Mouse (Mus musculus): ENCODE results near the gene Fn1. TPM values are rescaled to one million over a fixed set of nuclear protein-coding genes. Genes with fewer than 3 reads are reported as not detected.

Gene Fn1
- polyA plus RNA-seq, 1 experiment from 2014 or later, result 141 TPM

DNA sequence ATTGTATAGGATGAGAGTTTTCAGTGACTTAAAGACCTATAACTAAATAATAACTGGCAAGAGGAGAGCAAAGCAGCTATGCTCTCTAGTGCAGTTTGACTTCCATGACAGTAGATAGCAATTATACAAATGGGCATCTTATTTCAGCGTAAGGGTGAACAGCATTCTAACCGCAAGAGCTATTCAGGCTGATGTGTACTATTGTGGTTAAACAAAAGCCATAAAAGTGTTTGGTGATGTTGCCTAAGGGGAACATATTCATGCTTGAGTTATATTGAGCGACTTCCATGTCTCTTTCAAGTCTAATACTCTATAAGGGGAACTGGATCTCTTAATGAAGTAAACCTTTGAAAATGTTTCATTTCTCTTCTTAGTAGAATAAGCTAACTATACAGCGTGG lies 21.3 kb upstream of the Fn1 start:
- Histone ChIP-seq H3K9me3 (no peaks in the 10 kb centered on the region), H3K9ac (no peak overlapping the region), H3K27ac (no peak overlapping the region), H3K36me3 (no peaks in the 10 kb centered on the region), H3K4me1 (no peaks in the 10 kb centered on the region), H3K4me2 (no peak overlapping the region), H3K27me3 (no peaks in the 10 kb centered on the region), H3K4me3 (no peak overlapping the region)
- 85% methylated on average over 4 of the region's 4 CpGs for WGBS
- no peak for ATAC-seq (ENCODE audit: borderline replicate concordance, extremely low read depth, low FRiP score, low TSS enrichment)

DNA sequence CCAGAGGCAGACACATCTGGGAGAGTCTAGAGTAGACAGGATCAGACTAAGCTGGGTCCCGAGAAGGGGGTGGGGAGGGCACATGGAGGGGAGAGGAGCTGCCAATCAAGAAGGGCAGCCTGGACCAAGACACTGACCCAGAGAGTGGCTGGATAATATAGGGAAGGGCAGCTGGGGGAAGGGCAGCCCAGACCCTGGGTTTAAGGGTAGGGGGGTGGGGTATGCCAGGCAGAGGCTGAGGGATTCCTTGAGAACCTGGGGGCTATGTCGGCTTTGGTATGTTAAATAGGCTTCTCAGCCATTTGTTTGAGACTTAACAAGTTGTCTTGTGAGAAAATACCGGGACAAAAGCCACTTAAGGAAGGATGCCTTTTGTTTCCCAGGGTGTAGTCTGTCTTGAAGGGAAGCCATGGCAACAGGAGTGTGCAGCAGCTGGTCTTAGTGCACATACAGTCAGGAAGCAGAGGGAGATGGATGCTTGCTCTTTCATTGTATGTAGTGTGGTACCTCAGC lies 20.5 kb upstream of the Fn1 start:
- 3% methylated on average over 3 of the region's 3 CpGs for WGBS
- H3K27ac ChIP-seq, result no peak overlapping the region
- H3K4me1 ChIP-seq, result no peaks in the 10 kb centered on the region
- no peaks in the 10 kb centered on the region for H3K27me3 ChIP-seq
- no peak for ATAC-seq (ENCODE audit: borderline replicate concordance, extremely low read depth, low FRiP score, low TSS enrichment)
- H3K4me3 ChIP-seq, result no peak overlapping the region
- no peak overlapping the region for H3K4me2 ChIP-seq
- H3K9ac ChIP-seq, result no peak overlapping the region
- H3K9me3 ChIP-seq, result no peaks in the 10 kb centered on the region
- H3K36me3 ChIP-seq, result no peaks in the 10 kb centered on the region

DNA sequence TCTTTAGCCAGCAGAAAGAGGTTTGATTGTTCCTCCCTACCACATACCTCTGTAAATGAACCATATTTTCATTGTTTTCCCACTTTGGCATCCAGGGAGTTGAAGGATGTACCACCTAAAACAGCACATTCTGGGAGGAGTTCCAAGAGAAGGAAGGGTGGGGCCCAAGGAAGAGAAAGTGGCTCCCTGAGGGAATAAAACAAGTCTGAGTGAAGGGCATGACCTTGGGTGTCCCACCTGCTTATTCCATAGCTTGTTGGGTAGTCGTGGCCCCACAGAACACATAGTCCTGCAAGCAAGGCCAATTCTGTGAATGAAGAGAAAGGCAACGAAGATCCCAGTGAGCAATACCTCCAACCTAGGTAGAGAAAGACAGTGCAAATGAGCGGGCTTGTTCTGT lies 19.3 kb upstream of the Fn1 start:
- no peak overlapping the region for H3K27ac ChIP-seq
- no peaks in the 10 kb centered on the region for H3K27me3 ChIP-seq
- 81% methylated on average over 3 of the region's 3 CpGs for WGBS
- H3K9me3 ChIP-seq, result no peaks in the 10 kb centered on the region
- H3K4me1 ChIP-seq, result no peaks in the 10 kb centered on the region
- ATAC-seq (ENCODE audit: borderline replicate concordance, extremely low read depth, low FRiP score, low TSS enrichment), result no peak
- no peaks in the 10 kb centered on the region for H3K36me3 ChIP-seq
- H3K4me3 ChIP-seq, result no peak overlapping the region
- H3K4me2 ChIP-seq, result no peak overlapping the region
- no peak overlapping the region for H3K9ac ChIP-seq

GRCm38 (mm10) chr1:71663242-71663641 lies 10.2 kb upstream of the Fn1 start:
- Histone ChIP-seq H3K27me3 (no peaks in the 10 kb centered on the region), H3K4me3 (no peak overlapping the region), H3K4me1 (no peaks in the 10 kb centered on the region), H3K9ac (no peak overlapping the region), H3K9me3 (no peaks in the 10 kb centered on the region), H3K27ac (no peak overlapping the region), H3K4me2 (no peak overlapping the region), H3K36me3 (no peaks in the 10 kb centered on the region)
- ATAC-seq (ENCODE audit: borderline replicate concordance, extremely low read depth, low FRiP score, low TSS enrichment), result peak; percentile 64; the same call in 1 of the 2 replicates
- WGBS, result 63% methylated on average over 6 of the region's 6 CpGs

GRCm38 (mm10) chr1:71658632-71659031 lies 5.6 kb upstream of the Fn1 start:
- ATAC-seq (ENCODE audit: borderline replicate concordance, extremely low read depth, low FRiP score, low TSS enrichment), result no peak
- H3K9ac ChIP-seq, result no peak overlapping the region
- H3K4me3 ChIP-seq, result no peak overlapping the region
- H3K27me3 ChIP-seq, result no peaks in the 10 kb centered on the region
- H3K27ac ChIP-seq, result no peak overlapping the region
- H3K4me1 ChIP-seq, result peaks cover 2% of the 10 kb centered on the region; the same call in 1 of the 2 replicates
- H3K4me2 ChIP-seq, result no peak overlapping the region
- H3K36me3 ChIP-seq, result no peaks in the 10 kb centered on the region
- H3K9me3 ChIP-seq, result no peaks in the 10 kb centered on the region
- WGBS, result 65% methylated on average over 6 of the region's 6 CpGs

GRCm38 (mm10) chr1:71656309-71656708 lies 3.3 kb upstream of the Fn1 start:
- WGBS, result 38% methylated on average over 6 of the region's 6 CpGs
- Histone ChIP-seq H3K9me3 (no peaks in the 10 kb centered on the region), H3K27me3 (no peaks in the 10 kb centered on the region), H3K4me3 (no peak overlapping the region), H3K4me2 (no peak overlapping the region), H3K27ac (no peak overlapping the region), H3K36me3 (no peaks in the 10 kb centered on the region), H3K9ac (no peak overlapping the region), H3K4me1 (peaks cover 5% of the 10 kb centered on the region)
- ATAC-seq (ENCODE audit: borderline replicate concordance, extremely low read depth, low FRiP score, low TSS enrichment), result no peak

DNA sequence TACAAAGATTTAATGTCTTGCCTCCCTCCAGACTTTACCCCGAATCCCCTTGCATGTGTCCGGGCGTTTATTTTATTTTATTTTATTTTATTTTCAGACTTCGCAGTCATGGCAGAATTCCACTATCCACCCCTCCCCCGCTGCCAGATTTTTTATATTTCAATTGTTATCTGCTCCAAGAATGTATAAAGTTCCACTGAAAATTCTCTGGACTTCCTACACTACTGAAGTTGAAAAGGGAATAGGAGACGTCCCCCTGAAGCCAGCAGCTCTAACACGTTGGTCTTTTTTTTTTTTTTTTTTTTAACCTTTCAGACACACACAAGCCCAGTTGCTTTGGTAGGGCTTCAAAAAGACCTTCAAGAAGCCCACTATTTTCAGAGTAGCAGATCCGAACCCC lies 1.2 kb upstream of the Fn1 start:
- Histone ChIP-seq H3K36me3 (peaks cover 9% of the 10 kb centered on the region), H3K27me3 (no peaks in the 10 kb centered on the region), H3K27ac (peak overlapping the region; percentile 97), H3K4me3 (peak overlapping the region; percentile 70), H3K4me1 (peaks cover 20% of the 10 kb centered on the region), H3K4me2 (peak overlapping the region; percentile 93), H3K9ac (peak overlapping the region; percentile 79), H3K9me3 (no peaks in the 10 kb centered on the region)
- no peak for ATAC-seq (ENCODE audit: borderline replicate concordance, extremely low read depth, low FRiP score, low TSS enrichment)
- WGBS, result 15% methylated on average over 8 of the region's 8 CpGs

GRCm38 (mm10) chr1:71653400-71654159 lies 580 bp upstream of the Fn1 start:
- Histone ChIP-seq H3K4me1 (peaks cover 20% of the 10 kb centered on the region), H3K9me3 (no peaks in the 10 kb centered on the region), H3K9ac (peak overlapping the region; percentile 79), H3K27ac (peak overlapping the region; percentile 97), H3K4me3 (peak overlapping the region; percentile 70), H3K27me3 (no peaks in the 10 kb centered on the region), H3K4me2 (peak overlapping the region; percentile 93), H3K36me3 (peaks cover 13% of the 10 kb centered on the region)
- WGBS, result under 1% methylated on average over 24 of the region's 24 CpGs
- peak; percentile 28 for ATAC-seq (ENCODE audit: borderline replicate concordance, extremely low read depth, low FRiP score, low TSS enrichment)

- Histone ChIP-seq H3K9ac (no peak overlapping the region; the same call in 1 of the 2 replicates), H3K27ac (no peak overlapping the region), H3K36me3 (peaks cover 27% of the 10 kb centered on the region), H3K4me1 (peaks cover 20% of the 10 kb centered on the region), H3K4me2 (peak overlapping the region; percentile 93), H3K27me3 (no peaks in the 10 kb centered on the region), H3K4me3 (peak overlapping the region; percentile 70), H3K9me3 (no peaks in the 10 kb centered on the region)
- 8% methylated on average over 1 of the region's 1 CpGs for WGBS
- no peak for ATAC-seq (ENCODE audit: borderline replicate concordance, extremely low read depth, low FRiP score, low TSS enrichment)
Measured at GRCm38 (mm10) chr1:71651828-71652227, 1.2 kb downstream of the Fn1 start.

- 0 out of 2 replicates have a peak overlapping the region, but pooled peaks have one; percentile 13 for H3K27ac ChIP-seq
- no peaks in the 10 kb centered on the region for H3K9me3 ChIP-seq
- H3K36me3 ChIP-seq, result peaks cover 29% of the 10 kb centered on the region
- peak overlapping the region; percentile 70 for H3K4me3 ChIP-seq
- no peaks in the 10 kb centered on the region for H3K27me3 ChIP-seq
- 26% methylated on average over 9 of the region's 9 CpGs for WGBS
- no peak for ATAC-seq (ENCODE audit: borderline replicate concordance, extremely low read depth, low FRiP score, low TSS enrichment)
- H3K9ac ChIP-seq, result peak overlapping the region; percentile 34; the same call in 1 of the 2 replicates
- peaks cover 20% of the 10 kb centered on the region for H3K4me1 ChIP-seq
- H3K4me2 ChIP-seq, result peak overlapping the region; percentile 93
Measured at GRCm38 (mm10) chr1:71651315-71651714, 1.7 kb downstream of the Fn1 start.

DNA sequence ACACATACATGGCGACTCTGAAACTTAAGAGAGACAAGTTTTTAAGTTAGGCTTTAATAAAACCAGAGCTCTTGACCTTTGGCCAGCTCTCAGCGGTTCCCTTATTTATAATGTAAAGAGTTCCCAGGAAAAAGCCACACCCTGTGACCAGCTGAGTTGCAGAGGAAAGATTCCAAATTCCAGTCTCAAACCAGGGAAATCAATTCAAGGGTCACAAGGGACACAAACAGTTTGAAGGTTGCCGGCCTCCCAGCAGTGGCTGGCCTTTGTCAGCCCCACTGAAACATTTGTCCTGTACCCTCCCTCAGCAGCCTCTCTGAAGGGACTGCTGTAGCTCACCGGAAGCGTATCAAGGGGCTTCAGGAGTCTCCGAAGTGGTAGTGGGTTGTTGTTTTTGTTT lies 2.3 kb downstream of the Fn1 start:
- H3K4me2 ChIP-seq, result peak overlapping the region; percentile 93
- 29% methylated on average over 6 of the region's 6 CpGs for WGBS
- peak overlapping the region; percentile 70 for H3K4me3 ChIP-seq
- peaks cover 20% of the 10 kb centered on the region for H3K4me1 ChIP-seq
- H3K27me3 ChIP-seq, result no peaks in the 10 kb centered on the region
- H3K36me3 ChIP-seq, result peaks cover 35% of the 10 kb centered on the region
- no peak overlapping the region for H3K27ac ChIP-seq
- H3K9ac ChIP-seq, result peak overlapping the region; percentile 34; the same call in 1 of the 2 replicates
- ATAC-seq (ENCODE audit: borderline replicate concordance, extremely low read depth, low FRiP score, low TSS enrichment), result no peak
- H3K9me3 ChIP-seq, result no peaks in the 10 kb centered on the region

DNA sequence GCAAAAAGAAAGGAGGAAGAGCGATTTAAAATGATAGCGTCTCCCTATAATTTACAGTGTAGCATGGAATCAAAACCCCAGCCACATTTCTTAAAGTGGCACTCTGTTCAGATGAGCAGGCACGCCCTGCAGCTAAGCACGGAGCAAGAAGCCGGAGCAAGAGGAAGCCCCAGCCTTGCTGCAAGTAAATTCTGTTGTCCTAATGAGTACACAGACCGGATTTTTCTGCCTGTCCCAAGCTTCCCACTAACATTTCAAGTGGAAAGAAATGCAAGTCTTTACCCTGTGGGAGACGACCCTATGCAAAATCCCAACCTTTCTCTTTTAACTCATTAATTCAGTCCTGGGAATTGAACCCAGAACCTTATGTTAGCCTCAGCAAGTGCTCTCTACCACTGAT lies 4.8 kb downstream of the Fn1 start:
- no peak overlapping the region for H3K9ac ChIP-seq
- H3K4me3 ChIP-seq, result no peak overlapping the region
- H3K4me2 ChIP-seq, result no peak overlapping the region
- H3K27me3 ChIP-seq, result no peaks in the 10 kb centered on the region
- H3K36me3 ChIP-seq, result peaks cover 61% of the 10 kb centered on the region
- peaks cover 18% of the 10 kb centered on the region for H3K4me1 ChIP-seq
- 84% methylated on average over 7 of the region's 7 CpGs for WGBS
- no peaks in the 10 kb centered on the region for H3K9me3 ChIP-seq
- H3K27ac ChIP-seq, result no peak overlapping the region
- ATAC-seq (ENCODE audit: borderline replicate concordance, extremely low read depth, low FRiP score, low TSS enrichment), result no peak
